Mouse (Mus musculus): Measurements from ENCODE around the gene Nup85. TPM values are rescaled to one million over a fixed set of nuclear protein-coding genes. Genes with fewer than 3 reads are reported as not detected.

Nup85 gene
- total RNA-seq, 2 experiments from 2014 or later = 20.9 to 22.3 TPM

- intact Hi-C loops (cut with DNase I) = no loop called here
- no peak for DNase-seq
These were observed 65.7 kb downstream of the Nup85 start for GRCm38 (mm10) chr11:115629734-115630531.

GRCm38 (mm10) chr11:115630532-115631504 lies 66.6 kb downstream of the Nup85 start:
- intact Hi-C loops (cut with DNase I) = no loop called here
- peak in 1 of 2 experiments; percentile 38 for DNase-seq

GRCm38 (mm10) chr11:115631505-115631890 lies 67.3 kb downstream of the Nup85 start:
- peak; percentile 40 to 65 for DNase-seq

GRCm38 (mm10) chr11:115632247-115632646 lies 68.0 kb downstream of the Nup85 start:
- intact Hi-C loops (cut with DNase I) = no loop called here
- DNase-seq = no peak

More at GRCm38 (mm10) chr11:115631505-115631890, 67.3 kb downstream of the Nup85 start:
- intact Hi-C loops (cut with DNase I) = no loop called here

GRCm38 (mm10) chr11:115632862-115633261 lies 68.6 kb downstream of the Nup85 start:
- intact Hi-C loops (cut with DNase I) = no loop called here
- no peak for DNase-seq

Other genes with a start within 250 kb of the Nup85 start
- under 1 TPM in 1 of 2 experiments, not detected in 1; 0.14 TPM for gene Ush1g, start 242.4 kb upstream of the Nup85 start, total RNA-seq (2021)
- gene Otop3, start 229.7 kb upstream of the Nup85 start, total RNA-seq (2021) = not detected
- 1 to 10 TPM; 5.2 to 6.6 TPM for gene Hid1, start 196.7 kb upstream of the Nup85 start, total RNA-seq (2021)
- gene Cdr2l, start 182.5 kb upstream of the Nup85 start, total RNA-seq (2021) = 1 to 10 TPM; 8.7 to 9.9 TPM
- 100 to 1,000 TPM; 128 to 140 TPM for gene Mrpl58, start 160.7 kb upstream of the Nup85 start, total RNA-seq (2021)
- gene Atp5h, start 144.5 kb upstream of the Nup85 start, total RNA-seq (2021) = 1,000 to 10,000 TPM; 2,066 to 2,137 TPM
- gene Kctd2, start 144.3 kb upstream of the Nup85 start, total RNA-seq (2021) = 10 to 100 TPM; 22.2 to 25.2 TPM
- under 1 TPM in 1 of 2 experiments, not detected in 1; 0.29 TPM for gene Trim80, start 123.9 kb upstream of the Nup85 start, total RNA-seq (2021)
- 1 to 10 TPM in 1 of 2 experiments, not detected in 1; 5.1 TPM for gene Slc16a5, start 102.0 kb upstream of the Nup85 start, total RNA-seq (2021)
- gene Armc7, start 88.8 kb upstream of the Nup85 start, total RNA-seq (2021) = 1 to 10 TPM; 1.3 to 1.7 TPM
- 10 to 100 TPM; 15.2 to 17.3 TPM for gene Nt5c, start 72.6 kb upstream of the Nup85 start, total RNA-seq (2021)
- 100 to 1,000 TPM; 159 to 196 TPM for gene Jpt1, start 50.0 kb upstream of the Nup85 start, total RNA-seq (2021)
- 100 to 1,000 TPM; 165 to 189 TPM for gene Sumo2, start 28.2 kb upstream of the Nup85 start, total RNA-seq (2021)
- gene Mrps7, start 39.5 kb downstream of the Nup85 start, total RNA-seq (2021) = 10 to 100 TPM; 67.0 to 69.9 TPM
- 10 to 100 TPM; 17.8 to 19.0 TPM for gene Gga3, start 39.6 kb downstream of the Nup85 start, total RNA-seq (2021)
- 10 to 100 TPM; 41.0 to 46.6 TPM for gene Mif4gd, start 48.5 kb downstream of the Nup85 start, total RNA-seq (2021)
- gene Slc25a19, start 63.9 kb downstream of the Nup85 start, total RNA-seq (2021) = 10 to 100 TPM; 42.2 to 43.0 TPM
- 100 to 1,000 TPM; 113 to 120 TPM for gene Grb2, start 144.2 kb downstream of the Nup85 start, total RNA-seq (2021)
- 100 to 1,000 TPM; 103 to 111 TPM for gene Tmem94, start 201.0 kb downstream of the Nup85 start, total RNA-seq (2021)
- 10 to 100 TPM; 54.0 to 54.9 TPM for gene Caskin2, start 249.2 kb downstream of the Nup85 start, total RNA-seq (2021)